Mouse (Mus musculus) ovary, adult 18-20 months (tissue): ENCODE measurements around the gene Macrod2.

ENCODE experiments used
- DNase-seq: peaks from one replicate; pipeline ENCODE4 v3.0.0; 2022; ENCODE audit warnings: low spot score, mixed read lengths

Macrod2 gene

DNA sequence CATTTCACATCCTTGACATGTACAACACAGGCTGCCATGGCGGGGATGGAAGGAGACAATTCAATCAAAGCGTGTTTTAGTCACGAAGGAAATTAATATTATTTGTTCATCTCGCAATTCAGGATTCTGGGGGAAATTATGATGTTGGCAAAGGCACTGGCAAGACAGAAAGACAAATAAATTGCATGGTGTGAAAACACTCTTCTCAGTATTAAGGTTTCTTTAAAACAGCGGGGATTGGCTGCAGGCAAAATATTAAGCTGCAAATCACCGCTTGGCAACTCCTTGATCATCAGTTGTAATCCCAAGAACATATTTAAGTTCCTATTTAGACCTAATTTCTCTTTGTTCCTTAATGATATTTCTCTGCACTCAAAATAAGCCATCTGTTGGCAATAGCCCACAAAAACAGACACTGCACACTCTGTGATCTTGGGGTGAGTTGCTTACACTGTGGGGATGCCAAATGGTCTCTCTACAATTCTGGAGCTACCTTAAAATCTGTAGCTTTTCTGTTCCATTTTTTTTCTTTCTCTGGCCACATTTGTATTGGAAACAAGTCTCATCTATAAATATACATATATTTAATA lies 1466.7 kb downstream of the Macrod2 start:
- no peak for DNase-seq

- DNase-seq = no peak
Measured at GRCm38 (mm10) chr2:141862531-141863265, 1467.6 kb downstream of the Macrod2 start.

DNA sequence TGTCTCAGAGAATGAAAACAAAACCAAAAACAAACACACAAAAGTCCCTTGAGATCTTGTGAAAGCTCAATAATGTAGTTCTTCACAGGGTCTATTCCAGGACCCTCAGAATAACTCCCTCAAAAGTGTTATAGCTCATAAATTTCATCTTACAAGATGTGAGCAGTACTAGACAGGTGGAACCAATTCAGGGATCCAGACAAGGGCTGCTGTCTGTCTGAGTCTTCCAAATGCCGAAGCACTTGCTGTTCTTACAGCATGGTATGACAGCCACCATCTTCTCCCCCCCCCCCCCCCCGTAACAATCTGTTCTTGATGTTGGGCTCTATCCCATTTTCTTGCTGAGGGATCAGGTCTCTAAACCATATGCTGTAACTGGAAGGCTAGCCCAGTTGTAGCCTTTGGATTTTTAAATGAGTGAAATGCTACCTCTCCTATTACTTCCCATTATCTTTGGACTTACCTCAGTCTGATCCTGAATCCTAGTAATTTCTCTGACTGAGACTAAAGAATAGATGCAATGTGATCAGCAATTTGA lies 1468.6 kb downstream of the Macrod2 start:
- no peak for DNase-seq

DNA sequence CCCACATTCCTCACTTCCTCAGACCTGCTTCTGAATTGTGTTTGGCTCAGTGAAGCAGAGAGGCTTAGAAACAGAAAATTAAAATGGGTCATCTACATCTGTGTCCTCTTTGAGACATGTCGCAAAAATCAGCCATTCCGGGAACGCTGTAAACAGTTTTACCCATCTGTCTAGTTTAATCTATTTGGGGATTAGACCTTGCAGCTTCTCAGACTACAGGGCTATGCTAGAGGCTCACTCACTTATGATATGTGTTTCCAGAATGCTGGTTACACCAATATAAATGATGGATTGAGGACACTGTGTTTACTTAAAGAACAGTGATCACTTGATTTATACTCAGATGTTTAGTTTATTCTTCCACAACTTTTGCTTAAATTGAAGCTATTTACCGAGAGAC lies 1475.8 kb downstream of the Macrod2 start:
- no peak for DNase-seq

- DNase-seq = no peak
Measured at GRCm38 (mm10) chr2:141876155-141876851, 1481.2 kb downstream of the Macrod2 start.

GRCm38 (mm10) chr2:141876958-141877357 lies 1481.8 kb downstream of the Macrod2 start:
- DNase-seq = no peak

DNA sequence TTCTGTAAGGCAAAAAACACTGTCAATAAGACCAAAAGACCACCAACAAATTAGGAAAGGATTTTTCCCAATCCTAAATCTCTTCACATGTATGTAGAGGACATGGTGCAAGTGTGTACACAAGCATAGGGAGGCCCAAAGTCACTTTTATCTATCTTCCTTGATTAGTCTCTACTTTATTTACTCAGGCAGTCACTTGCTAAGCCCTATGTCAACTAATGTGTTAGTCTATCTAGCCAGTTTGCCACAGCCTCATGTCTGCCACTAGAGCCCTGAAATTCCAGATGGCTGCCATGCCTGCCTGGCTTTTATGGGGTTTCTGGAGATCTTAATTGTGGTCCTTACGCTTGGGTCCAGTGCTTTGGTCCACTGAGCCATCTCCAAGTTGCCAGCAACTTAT lies 1483.4 kb downstream of the Macrod2 start:
- DNase-seq = no peak

- DNase-seq = no peak
Measured at GRCm38 (mm10) chr2:141879711-141880110, 1484.6 kb downstream of the Macrod2 start.

- no peak for DNase-seq
Measured at GRCm38 (mm10) chr2:141886694-141887474, 1491.8 kb downstream of the Macrod2 start.

GRCm38 (mm10) chr2:141889497-141889896 lies 1494.4 kb downstream of the Macrod2 start:
- DNase-seq = no peak

DNA sequence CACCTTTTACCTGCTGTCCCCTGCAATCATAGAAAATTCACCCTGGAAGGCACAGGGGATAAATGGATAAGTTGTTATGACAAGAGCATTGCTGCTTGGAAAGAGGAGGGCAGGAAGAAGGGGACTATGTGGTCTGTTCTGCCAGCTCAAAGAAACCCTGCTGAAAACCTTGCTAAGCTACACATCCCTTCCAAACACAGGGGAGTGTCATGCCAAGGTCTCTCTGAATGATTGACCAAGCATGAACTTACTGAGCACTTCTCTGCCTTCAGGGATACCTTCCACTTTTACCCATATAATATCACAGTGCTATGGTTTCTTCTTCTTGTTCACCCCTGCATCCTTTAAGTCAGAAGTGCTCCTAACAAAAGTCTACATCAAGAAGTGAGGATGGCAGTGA lies 1502.8 kb downstream of the Macrod2 start:
- DNase-seq = no peak

- no peak for DNase-seq
Measured at GRCm38 (mm10) chr2:141911831-141912447, 1516.8 kb downstream of the Macrod2 start.

- DNase-seq = no peak
Measured at GRCm38 (mm10) chr2:141913486-141913885, 1518.4 kb downstream of the Macrod2 start.

DNA sequence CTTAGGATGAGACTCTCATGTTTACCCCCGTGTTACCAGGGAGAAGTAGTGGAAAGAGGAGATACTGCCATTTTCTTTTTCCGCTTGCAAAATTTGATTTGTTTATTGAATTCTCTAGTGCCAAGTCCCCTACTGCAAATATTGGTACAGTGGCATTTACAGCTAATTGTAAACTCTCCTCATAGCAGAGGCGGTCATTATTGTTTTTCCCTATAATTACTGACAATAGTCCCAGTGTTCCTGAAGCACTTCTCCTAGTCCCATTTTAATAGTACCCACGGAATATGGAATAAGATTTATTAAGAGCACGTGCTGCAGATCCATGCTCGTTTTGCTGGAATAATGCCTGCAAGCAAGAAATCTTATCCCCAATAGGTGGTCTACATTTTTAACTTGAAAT lies 1518.8 kb downstream of the Macrod2 start:
- no peak for DNase-seq

GRCm38 (mm10) chr2:141920377-141920992 lies 1525.4 kb downstream of the Macrod2 start:
- no peak for DNase-seq

DNA sequence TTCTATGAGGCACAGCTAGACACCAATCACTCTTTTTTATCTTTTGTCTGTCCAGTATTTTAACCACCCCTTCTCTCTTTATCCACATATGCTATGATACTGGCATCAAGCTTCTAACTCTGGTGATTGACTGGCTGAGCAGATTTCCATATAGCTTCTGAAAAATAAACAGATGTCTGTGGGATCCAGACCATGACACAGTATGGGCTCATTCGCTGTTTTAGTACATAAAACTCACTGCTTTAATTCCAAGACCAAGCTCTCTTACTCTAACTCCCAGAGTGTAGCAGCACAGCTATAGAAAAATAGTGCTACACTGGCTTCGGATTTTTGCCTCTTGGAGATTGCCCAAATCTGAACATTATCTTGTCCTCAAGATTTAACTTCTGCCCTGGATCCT lies 1540.0 kb downstream of the Macrod2 start:
- no peak for DNase-seq

DNA sequence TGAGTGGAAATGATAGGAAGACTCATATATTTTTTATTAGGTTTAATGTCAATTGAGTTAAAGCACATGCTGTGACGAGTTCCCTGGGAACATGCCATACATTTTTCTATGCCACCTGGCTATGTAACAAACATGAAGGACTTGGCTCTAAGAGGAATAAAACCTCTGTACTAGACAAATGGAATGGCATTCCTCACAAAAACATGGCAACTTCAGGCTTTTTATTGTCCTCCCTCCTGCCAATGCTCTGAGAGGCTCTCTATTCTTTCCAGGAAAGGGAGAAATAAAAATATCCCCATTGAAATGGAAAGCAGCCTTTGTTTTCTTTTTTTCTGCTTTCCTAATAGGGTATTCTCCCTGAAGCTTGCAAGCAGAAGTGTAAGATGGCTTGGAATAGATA lies 1559.7 kb downstream of the Macrod2 start:
- DNase-seq = no peak

GRCm38 (mm10) chr2:141955197-141955596 lies 1560.1 kb downstream of the Macrod2 start:
- no peak for DNase-seq

GRCm38 (mm10) chr2:141962868-141963267 lies 1567.8 kb downstream of the Macrod2 start:
- DNase-seq = no peak

- no peak for DNase-seq
Measured at GRCm38 (mm10) chr2:141983664-141984395, 1588.7 kb downstream of the Macrod2 start.

- no peak for DNase-seq
Measured at GRCm38 (mm10) chr2:141998901-141999300, 1603.8 kb downstream of the Macrod2 start.
